Comparison of ENCODE assay signal across 11 mouse cellular contexts in the genomic region with DNA sequence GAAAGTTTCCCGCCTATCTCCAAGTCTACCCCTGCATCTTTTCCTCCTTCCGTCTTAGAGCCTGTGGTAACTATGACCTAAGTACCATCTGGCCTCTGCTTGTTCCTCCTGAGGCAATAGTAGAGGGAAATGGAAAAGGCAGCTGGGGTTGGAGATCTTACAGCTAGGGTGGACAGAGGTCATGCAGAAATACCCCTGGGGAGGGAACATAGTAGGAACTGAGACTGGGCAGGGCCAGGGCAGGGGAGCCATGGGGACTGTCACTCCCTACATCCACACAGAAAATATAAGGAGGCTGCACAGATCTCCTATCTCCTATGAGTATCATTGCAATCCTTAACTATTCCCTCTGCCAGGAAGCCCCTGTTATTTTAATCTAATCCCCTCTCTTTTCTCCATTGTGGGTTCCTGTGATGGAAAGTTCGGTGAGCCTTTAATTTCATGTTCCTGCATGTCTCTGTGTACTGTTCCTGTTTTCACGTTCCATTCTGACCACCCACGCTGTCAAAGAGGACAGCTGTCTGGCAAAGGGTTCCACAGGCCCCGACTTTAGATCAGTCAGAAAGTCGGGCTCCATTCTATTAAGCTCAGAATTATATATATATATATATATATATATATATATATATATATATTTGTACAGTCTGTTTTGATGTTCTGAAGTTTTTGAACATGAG. TPM values are rescaled to one million over a fixed set of nuclear protein-coding genes. Genes with fewer than 3 reads are reported as not detected.
A peak's percentile ranks its signal among the peaks of the same experiment; 100 is the strongest.
DNase-seq lines count a peak whose midpoint lies in the region; ATAC-seq and TF ChIP-seq lines count a peak whose summit lies in the region.
"Had no signal": no experiment of that assay in that cellular context is flagged by ENCODE, and none has a peak within 500 bp of the region (broad histone marks: within the 10 kb centered on the region; RNA-seq: fewer than 3 reads in every experiment).

No protein-coding gene starts in this region.

- peak; percentile 12 for DNase-seq in embryo, embryonic 10 days (ENCODE audit: low spot score)
- DNase-seq in embryo, embryonic 10.5 days (ENCODE audit: low spot score), result no peak
- peak; percentile 8 for DNase-seq in 416B (ENCODE audit: low read depth)
- peak; percentile 36 for DNase-seq in gastrocnemius, postnatal 14 days
- peak; percentile 24 for DNase-seq in lung, postnatal 0 days (ENCODE audit: low spot score)
- DNase-seq in forebrain, postnatal 0 days, result no peak
- DNase-seq in forebrain, embryonic 14.5 days (ENCODE audit: low spot score), result no peak
- DNase-seq in kidney, postnatal 36 days, result no peak
- DNase-seq: retina, postnatal 1 day had no signal

- no peaks in the 10 kb centered on the region for H3K4me1 ChIP-seq in lung, postnatal 0 days (ENCODE audit: insufficient read depth, low read depth, low read length)
- H3K4me1 ChIP-seq in forebrain, postnatal 0 days (ENCODE audit: insufficient read depth), result no peaks in the 10 kb centered on the region
- H3K4me1 ChIP-seq in forebrain, embryonic 14.5 days (ENCODE audit: control insufficient read depth, insufficient read depth, low read length), result no peaks in the 10 kb centered on the region

- no peak overlapping the region for H3K27ac ChIP-seq in lung, postnatal 0 days (ENCODE audit: low read length)
- no peak overlapping the region for H3K27ac ChIP-seq in forebrain, postnatal 0 days (ENCODE audit: low read depth, low read length)
- no peak overlapping the region for H3K27ac ChIP-seq in forebrain, embryonic 14.5 days (ENCODE audit: low read depth, low read length)
- H3K27ac ChIP-seq: heart, embryonic 15.5 days; midbrain, embryonic 12.5 days had no signal

- intact Hi-C loops in gastrocnemius, postnatal 14 days (cut with DNase I; ENCODE audit: low total_unique reads), result no loop called here

- TF ChIP-seq EP300 in lung, postnatal 0 days (IDR thresholded peaks at IDR 0.05), result no peak

- no peak overlapping the region for H3K9ac ChIP-seq in lung, postnatal 0 days (replicated peaks; ENCODE audit: low read depth)
- H3K9ac ChIP-seq in forebrain, postnatal 0 days, result no peak overlapping the region
- H3K9ac ChIP-seq in forebrain, embryonic 14.5 days (ENCODE audit: low read length), result no peak overlapping the region
- H3K9ac ChIP-seq: heart, embryonic 15.5 days; midbrain, embryonic 12.5 days had no signal

- H3K4me3 ChIP-seq in lung, postnatal 0 days (ENCODE audit: low read depth, low read length), result no peak overlapping the region
- H3K4me3 ChIP-seq in forebrain, postnatal 0 days (ENCODE audit: low read depth, low read length), result no peak overlapping the region
- H3K4me3 ChIP-seq in forebrain, embryonic 14.5 days (ENCODE audit: low read depth, low read length), result no peak overlapping the region
- H3K4me3 ChIP-seq: heart, embryonic 15.5 days; midbrain, embryonic 12.5 days had no signal

- peak; percentile 54 for ATAC-seq in lung, postnatal 0 days
- no peak for ATAC-seq in forebrain, postnatal 0 days
- ATAC-seq in forebrain, embryonic 14.5 days, result no peak

- no peak for TF ChIP-seq CTCF in lung, postnatal 0 days (IDR thresholded peaks at IDR 0.05)
- no peak for TF ChIP-seq CTCF in forebrain, postnatal 0 days (IDR thresholded peaks at IDR 0.05; ENCODE audit: low read depth)

- H3K36me3 ChIP-seq in lung, postnatal 0 days (ENCODE audit: insufficient read depth, low read length), result no peaks in the 10 kb centered on the region
- H3K36me3 ChIP-seq in forebrain, postnatal 0 days (ENCODE audit: insufficient read depth), result no peaks in the 10 kb centered on the region
- no peaks in the 10 kb centered on the region for H3K36me3 ChIP-seq in forebrain, embryonic 14.5 days (ENCODE audit: control insufficient read depth, insufficient read depth, low read length)
- H3K36me3 ChIP-seq: heart, embryonic 15.5 days; midbrain, embryonic 12.5 days had no signal

- no peaks in the 10 kb centered on the region for H3K9me3 ChIP-seq in lung, postnatal 0 days (ENCODE audit: low read length)
- no peaks in the 10 kb centered on the region for H3K9me3 ChIP-seq in forebrain, postnatal 0 days (ENCODE audit: low read length)
- H3K9me3 ChIP-seq in forebrain, embryonic 14.5 days (replicated peaks; ENCODE audit: control insufficient read depth, low read length), result no peaks in the 10 kb centered on the region
- H3K9me3 ChIP-seq: heart, embryonic 15.5 days; midbrain, embryonic 12.5 days had no signal

- no peak overlapping the region for H3K4me2 ChIP-seq in lung, postnatal 0 days (replicated peaks; ENCODE audit: low read depth, low read length)
- H3K4me2 ChIP-seq in forebrain, postnatal 0 days (ENCODE audit: low read depth), result no peak overlapping the region
- no peak overlapping the region for H3K4me2 ChIP-seq in forebrain, embryonic 14.5 days (ENCODE audit: low read length)
- H3K4me2 ChIP-seq: heart, embryonic 15.5 days; midbrain, embryonic 12.5 days had no signal

- 54% methylated on average over 7 of the region's 7 CpGs for WGBS in lung, postnatal 0 days
- WGBS in forebrain, postnatal 0 days, result 72% methylated on average over 7 of the region's 7 CpGs
- 71% methylated on average over 7 of the region's 7 CpGs for WGBS in forebrain, embryonic 14.5 days

- H3K27me3 ChIP-seq in lung, postnatal 0 days (replicated peaks; ENCODE audit: insufficient read depth, low read length), result no peaks in the 10 kb centered on the region
- no peaks in the 10 kb centered on the region for H3K27me3 ChIP-seq in forebrain, postnatal 0 days (ENCODE audit: insufficient read depth, low read length)
- H3K27me3 ChIP-seq in forebrain, embryonic 14.5 days (replicated peaks; ENCODE audit: control insufficient read depth, insufficient read depth, low read length), result no peaks in the 10 kb centered on the region
- H3K27me3 ChIP-seq: heart, embryonic 15.5 days; midbrain, embryonic 12.5 days had no signal

RNA-seq across cellular contexts. Expression of gene Slamf9, which starts 19.0 kb away (rescaled TPM):
- total RNA-seq in gastrocnemius, postnatal 14 days (2021), result under 1 TPM; 0.33 to 0.57 TPM
- 4.7 and 5.3 TPM in 2 replicates for polyA plus RNA-seq in lung, postnatal 0 days (2015; fragmentation: Nextera tagmentation; extraction: Ambion mirVana)
- 0.15 and 0.43 TPM in 2 replicates for total RNA-seq in forebrain, postnatal 0 days (2014; rRNA removed)
- polyA plus RNA-seq in forebrain, postnatal 0 days (2015; fragmentation: Nextera tagmentation; extraction: Ambion mirVana), result 0.21 and 0.30 TPM in 2 replicates
- 0.16 and 0.34 TPM in 2 replicates for polyA plus RNA-seq in forebrain, embryonic 14.5 days (2014; fragmentation: Nextera tagmentation; extraction: Ambion mirVana)

RNA-seq across cellular contexts. Expression of gene Igsf9, which starts 25.4 kb away (rescaled TPM):
- under 1 TPM; 0.37 to 0.51 TPM for total RNA-seq in gastrocnemius, postnatal 14 days (2021)
- 1.1 and 1.3 TPM in 2 replicates for polyA plus RNA-seq in lung, postnatal 0 days (2015; fragmentation: Nextera tagmentation; extraction: Ambion mirVana)
- 35.3 and 36.2 TPM in 2 replicates for total RNA-seq in forebrain, postnatal 0 days (2014; rRNA removed)
- 13.3 and 25.6 TPM in 2 replicates for polyA plus RNA-seq in forebrain, postnatal 0 days (2015; fragmentation: Nextera tagmentation; extraction: Ambion mirVana)
- 23.5 and 37.8 TPM in 2 replicates for polyA plus RNA-seq in forebrain, embryonic 14.5 days (2014; fragmentation: Nextera tagmentation; extraction: Ambion mirVana)

RNA-seq across cellular contexts. Expression of gene Tagln2, which starts 43.7 kb away (rescaled TPM):
- total RNA-seq in gastrocnemius, postnatal 14 days (2021), result 10 to 100 TPM; 60.4 to 61.2 TPM
- polyA plus RNA-seq in lung, postnatal 0 days (2015; fragmentation: Nextera tagmentation; extraction: Ambion mirVana), result 739 and 823 TPM in 2 replicates
- 31.5 and 33.8 TPM in 2 replicates for total RNA-seq in forebrain, postnatal 0 days (2014; rRNA removed)
- polyA plus RNA-seq in forebrain, postnatal 0 days (2015; fragmentation: Nextera tagmentation; extraction: Ambion mirVana), result 42.8 and 48.5 TPM in 2 replicates
- polyA plus RNA-seq in forebrain, embryonic 14.5 days (2014; fragmentation: Nextera tagmentation; extraction: Ambion mirVana), result 40.4 and 53.3 TPM in 2 replicates

Comparison
In these comparisons a context has a peak if more than half of its experiments do, and no peak if none do; other contexts are left out.
1. DNase-seq: peak in embryo, embryonic 10 days (single experiment), 416B (single experiment), gastrocnemius, postnatal 14 days (single experiment) and lung, postnatal 0 days (single experiment); none in embryo, embryonic 10.5 days (single experiment), forebrain, postnatal 0 days (single experiment), forebrain, embryonic 14.5 days (single experiment) and kidney, postnatal 36 days (0 of 2).
2. RNA of gene Tagln2, which starts 43.7 kb away (polyA plus RNA-seq): 739 to 823 TPM in lung, postnatal 0 days; 40.4 to 53.3 TPM in forebrain, embryonic 14.5 days and 42.8 to 48.5 TPM in forebrain, postnatal 0 days; every median in the first group is over 10 times any median in the second.